Mouse (Mus musculus): ENCODE measurements around the gene Ggnbp2. TPM values are rescaled to one million over a fixed set of nuclear protein-coding genes. Genes with fewer than 3 reads are reported as not detected.

Ggnbp2 gene
- total and polyA plus RNA-seq, 2 experiments from 2014 or later: 39.2 to 65.8 TPM

DNA sequence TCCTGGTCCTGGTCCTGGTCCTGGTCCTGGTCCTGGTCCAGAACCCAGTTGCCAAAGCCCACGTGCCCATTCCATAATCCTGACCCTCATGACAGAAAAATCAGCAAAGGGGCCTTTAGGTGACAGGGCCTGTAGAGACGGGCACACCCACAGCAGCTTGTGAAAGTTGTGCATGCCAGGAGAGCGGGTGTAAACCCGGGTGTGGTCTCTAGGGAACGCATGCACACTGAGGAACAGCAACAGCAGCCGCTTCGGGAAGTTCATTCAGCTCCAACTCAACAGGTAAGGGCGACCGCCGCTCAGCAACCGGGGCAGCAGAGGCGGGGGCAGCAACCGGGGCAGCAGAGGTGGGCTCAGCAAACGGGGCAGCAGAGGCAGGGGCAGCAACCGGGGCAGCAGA lies 22.5 kb upstream of the Ggnbp2 start:
- no peaks in the 10 kb centered on the region for H3K9me3 ChIP-seq (ENCODE audit: low read length)
- no peaks in the 10 kb centered on the region for H3K4me1 ChIP-seq (ENCODE audit: insufficient read depth, low read length)
- DNase-seq (ENCODE audit: low spot score) (no peak), ATAC-seq (ENCODE audit: low FRiP score) (no peak)
- H3K27me3 ChIP-seq (ENCODE audit: insufficient read depth, low read length): no peaks in the 10 kb centered on the region
- no peak overlapping the region for H3K27ac ChIP-seq (ENCODE audit: low read depth, low read length)
- no peak for TF ChIP-seq CTCF (IDR thresholded peaks at IDR 0.05)
- 95% methylated on average over 14 of the region's 15 CpGs for WGBS
- no peak overlapping the region for H3K4me3 ChIP-seq (ENCODE audit: low read depth, low read length)
- H3K4me2 ChIP-seq (ENCODE audit: low read depth, low read length, poor library complexity, severe bottlenecking): no peak overlapping the region
- H3K36me3 ChIP-seq (ENCODE audit: insufficient read depth, low read length): peaks cover 54% of the 10 kb centered on the region
- H3K9ac ChIP-seq (replicated peaks; ENCODE audit: low read length, poor library complexity, severe bottlenecking): no peak overlapping the region

DNA sequence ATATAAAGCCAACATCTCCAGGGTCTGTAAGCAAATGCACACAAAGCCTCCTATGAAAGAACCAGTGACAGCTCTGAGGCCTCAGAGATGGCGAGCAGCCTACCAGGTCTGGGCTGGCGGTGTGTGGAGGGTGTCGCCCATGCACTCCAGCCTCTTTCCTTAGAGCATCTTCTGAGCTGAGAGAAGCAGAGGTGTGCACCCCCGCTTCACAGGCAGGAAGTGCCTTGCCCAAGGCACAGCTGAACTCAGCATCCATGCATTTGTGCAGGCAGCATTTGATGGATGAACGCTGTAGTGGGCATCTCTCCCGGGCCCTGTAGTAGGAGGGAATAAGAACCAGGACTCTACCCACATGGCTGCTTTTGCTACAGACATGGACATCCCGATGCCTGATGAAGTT lies 21.1 kb upstream of the Ggnbp2 start:
- Histone ChIP-seq H3K27me3 (ENCODE audit: insufficient read depth, low read length) (no peaks in the 10 kb centered on the region), H3K36me3 (ENCODE audit: insufficient read depth, low read length) (peaks cover 47% of the 10 kb centered on the region), H3K9ac (replicated peaks; ENCODE audit: low read length, poor library complexity, severe bottlenecking) (no peak overlapping the region), H3K4me3 (ENCODE audit: low read depth, low read length) (no peak overlapping the region), H3K27ac (ENCODE audit: low read depth, low read length) (no peak overlapping the region), H3K4me2 (ENCODE audit: low read depth, low read length, poor library complexity, severe bottlenecking) (no peak overlapping the region), H3K9me3 (ENCODE audit: low read length) (no peaks in the 10 kb centered on the region), H3K4me1 (ENCODE audit: insufficient read depth, low read length) (no peaks in the 10 kb centered on the region)
- no peak for ATAC-seq (ENCODE audit: low FRiP score)
- TF ChIP-seq CTCF (IDR thresholded peaks at IDR 0.05): no peak
- 92% methylated on average over 7 of the region's 7 CpGs for WGBS
- DNase-seq (ENCODE audit: low spot score): no peak

DNA sequence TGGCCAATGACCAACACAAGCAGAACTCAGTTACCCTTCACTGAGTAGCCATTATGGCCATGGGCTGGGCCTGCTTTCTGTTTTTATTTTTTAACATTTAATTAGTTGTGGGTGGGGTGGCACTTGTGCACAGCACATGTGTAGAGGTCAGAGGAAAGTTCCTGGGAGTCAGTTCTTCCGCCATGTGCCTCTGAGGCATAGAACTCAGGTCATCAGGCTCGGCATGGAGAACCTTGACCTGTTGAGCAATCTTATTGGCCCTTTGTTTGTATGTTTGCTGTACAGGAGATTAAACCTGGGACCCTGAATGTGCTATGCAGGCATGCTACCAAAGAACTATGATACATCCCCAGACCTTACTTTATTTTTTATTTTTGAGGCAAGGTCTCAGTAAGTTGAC lies 18.9 kb upstream of the Ggnbp2 start:
- TF ChIP-seq CTCF (IDR thresholded peaks at IDR 0.05): no peak
- Histone ChIP-seq H3K9me3 (ENCODE audit: low read length) (no peaks in the 10 kb centered on the region), H3K27me3 (ENCODE audit: insufficient read depth, low read length) (no peaks in the 10 kb centered on the region), H3K9ac (replicated peaks; ENCODE audit: low read length, poor library complexity, severe bottlenecking) (no peak overlapping the region), H3K36me3 (ENCODE audit: insufficient read depth, low read length) (peaks cover 49% of the 10 kb centered on the region), H3K4me3 (ENCODE audit: low read depth, low read length) (no peak overlapping the region), H3K27ac (ENCODE audit: low read depth, low read length) (no peak overlapping the region), H3K4me2 (ENCODE audit: low read depth, low read length, poor library complexity, severe bottlenecking) (no peak overlapping the region), H3K4me1 (ENCODE audit: insufficient read depth, low read length) (no peaks in the 10 kb centered on the region)
- DNase-seq (ENCODE audit: low spot score) (no peak), ATAC-seq (ENCODE audit: low FRiP score) (no peak)
- 95% methylated on average over 2 of the region's 2 CpGs for WGBS

DNA sequence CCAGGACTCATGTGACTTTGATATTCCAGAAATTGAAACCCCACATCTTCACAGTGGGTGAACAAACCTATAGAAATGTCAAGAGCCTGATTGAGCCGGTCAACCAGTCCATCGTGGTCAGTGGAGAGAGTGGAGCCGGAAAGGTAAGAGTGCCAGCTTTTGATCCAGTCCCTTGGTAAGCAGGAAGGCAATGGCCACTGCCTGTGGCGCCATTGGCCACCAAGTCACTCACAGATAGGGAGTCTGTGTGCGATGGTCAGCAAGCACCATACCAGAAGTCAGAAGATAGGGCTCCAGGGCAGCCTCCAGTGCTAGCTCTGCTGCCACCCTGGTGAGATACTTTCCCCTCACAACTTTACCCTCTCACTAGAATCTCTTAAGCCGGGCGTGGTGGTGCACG lies 17.4 kb upstream of the Ggnbp2 start:
- TF ChIP-seq CTCF (IDR thresholded peaks at IDR 0.05): no peak
- WGBS: 95% methylated on average over 8 of the region's 8 CpGs
- no peaks in the 10 kb centered on the region for H3K9me3 ChIP-seq (ENCODE audit: low read length)
- H3K36me3 ChIP-seq (ENCODE audit: insufficient read depth, low read length): peaks cover 49% of the 10 kb centered on the region
- H3K4me3 ChIP-seq (ENCODE audit: low read depth, low read length): no peak overlapping the region
- no peaks in the 10 kb centered on the region for H3K4me1 ChIP-seq (ENCODE audit: insufficient read depth, low read length)
- ATAC-seq (ENCODE audit: low FRiP score) (no peak), DNase-seq (ENCODE audit: low spot score) (no peak)
- no peak overlapping the region for H3K27ac ChIP-seq (ENCODE audit: low read depth, low read length)
- H3K4me2 ChIP-seq (ENCODE audit: low read depth, low read length, poor library complexity, severe bottlenecking): no peak overlapping the region
- H3K9ac ChIP-seq (replicated peaks; ENCODE audit: low read length, poor library complexity, severe bottlenecking): no peak overlapping the region
- H3K27me3 ChIP-seq (ENCODE audit: insufficient read depth, low read length): no peaks in the 10 kb centered on the region

DNA sequence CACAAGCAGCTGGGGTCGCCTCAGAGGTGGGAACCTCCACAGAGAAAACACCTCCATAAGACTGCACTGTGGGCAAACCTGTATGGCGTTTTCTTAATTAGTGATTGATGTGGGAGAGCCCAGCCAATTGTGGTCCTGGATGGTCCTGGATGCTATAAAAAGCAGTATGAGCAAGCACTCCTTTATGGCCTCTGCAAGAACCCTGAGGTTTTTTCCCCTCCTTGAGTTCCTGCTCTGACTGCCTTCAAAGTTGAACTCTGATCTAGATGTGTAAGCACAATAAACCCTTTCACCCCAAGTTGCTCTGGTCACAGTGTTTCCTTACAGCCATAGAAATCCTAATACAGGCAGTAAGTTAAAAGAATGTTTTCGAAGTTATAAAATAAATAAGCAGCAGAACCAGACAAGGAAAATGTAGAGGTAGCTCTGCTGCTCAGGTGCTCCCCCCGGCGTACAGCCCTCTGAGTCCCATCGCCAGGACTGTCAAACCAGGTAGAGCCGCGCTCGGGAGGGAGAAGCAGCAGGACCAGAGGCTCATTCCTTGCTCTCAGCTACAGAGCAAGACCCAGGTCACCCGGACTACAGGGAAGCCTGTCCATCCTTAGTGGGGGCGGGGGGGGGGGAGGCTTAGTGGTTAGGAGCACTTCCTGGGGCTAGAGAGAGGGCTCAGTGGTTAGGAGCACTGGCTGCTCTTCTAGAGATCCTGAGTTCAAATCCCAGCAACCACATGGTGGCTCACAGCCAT lies 16.3 kb upstream of the Ggnbp2 start:
- DNase-seq (ENCODE audit: low spot score) (no peak), ATAC-seq (ENCODE audit: low FRiP score) (no peak)
- H3K9me3 ChIP-seq (ENCODE audit: low read length): no peaks in the 10 kb centered on the region
- no peak for TF ChIP-seq CTCF (IDR thresholded peaks at IDR 0.05)
- no peak overlapping the region for H3K4me2 ChIP-seq (ENCODE audit: low read depth, low read length, poor library complexity, severe bottlenecking)
- WGBS: 93% methylated on average over 11 of the region's 11 CpGs
- H3K36me3 ChIP-seq (ENCODE audit: insufficient read depth, low read length): peaks cover 41% of the 10 kb centered on the region
- H3K9ac ChIP-seq (replicated peaks; ENCODE audit: low read length, poor library complexity, severe bottlenecking): no peak overlapping the region
- H3K27ac ChIP-seq (ENCODE audit: low read depth, low read length): no peak overlapping the region
- no peaks in the 10 kb centered on the region for H3K4me1 ChIP-seq (ENCODE audit: insufficient read depth, low read length)
- no peak overlapping the region for H3K4me3 ChIP-seq (ENCODE audit: low read depth, low read length)
- no peaks in the 10 kb centered on the region for H3K27me3 ChIP-seq (ENCODE audit: insufficient read depth, low read length)

DNA sequence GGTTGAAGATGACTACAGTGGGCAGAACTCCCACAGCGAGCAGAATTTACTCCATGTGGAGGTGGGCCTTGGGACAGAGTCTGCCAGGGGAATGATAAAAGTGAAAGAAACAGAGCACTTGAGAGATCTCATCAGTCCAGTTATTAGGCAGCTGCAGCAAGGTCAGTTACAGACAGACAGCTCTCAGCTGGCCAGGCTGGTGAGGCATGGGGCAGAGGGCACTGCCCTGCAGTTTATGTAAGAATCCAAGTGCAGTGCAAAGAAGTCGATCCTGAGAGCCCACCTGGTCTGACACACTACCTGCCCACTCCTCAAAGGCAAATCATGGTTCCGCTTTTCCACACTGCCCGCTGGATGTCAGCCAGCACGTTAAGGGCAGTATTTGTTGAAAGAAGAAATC lies 15.6 kb upstream of the Ggnbp2 start:
- H3K27me3 ChIP-seq (ENCODE audit: insufficient read depth, low read length): no peaks in the 10 kb centered on the region
- H3K9ac ChIP-seq (replicated peaks; ENCODE audit: low read length, poor library complexity, severe bottlenecking): no peak overlapping the region
- no peaks in the 10 kb centered on the region for H3K9me3 ChIP-seq (ENCODE audit: low read length)
- H3K4me3 ChIP-seq (ENCODE audit: low read depth, low read length): no peak overlapping the region
- ATAC-seq (ENCODE audit: low FRiP score) (no peak), DNase-seq (ENCODE audit: low spot score) (no peak)
- H3K4me2 ChIP-seq (ENCODE audit: low read depth, low read length, poor library complexity, severe bottlenecking): no peak overlapping the region
- H3K36me3 ChIP-seq (ENCODE audit: insufficient read depth, low read length): peaks cover 40% of the 10 kb centered on the region
- H3K4me1 ChIP-seq (ENCODE audit: insufficient read depth, low read length): no peaks in the 10 kb centered on the region
- TF ChIP-seq CTCF (IDR thresholded peaks at IDR 0.05): no peak
- no peak overlapping the region for H3K27ac ChIP-seq (ENCODE audit: low read depth, low read length)
- WGBS: 97% methylated on average over 5 of the region's 5 CpGs
